Mouse (Mus musculus) neural tube, embryonic 13.5 days (tissue): ENCODE measurements around the gene Soat1. TPM values are rescaled to one million over a fixed set of nuclear protein-coding genes. Genes with fewer than 3 reads are reported as not detected.

ENCODE experiments used
- ATAC-seq: fragments of 200-750 bp; cut with Nextera tagmentation; 2 replicates; pipeline ENCODE4 v1.8.0; 2017; ENCODE audit warnings: low read depth, mild to moderate bottlenecking, moderate TSS enrichment, moderate library complexity
- H3K27ac ChIP-seq: fragments of 300-500 bp; sonication (generic); replicated peaks from 2 replicates; pipeline ENCODE4 v1.5.1; 2015; ENCODE audit warnings: moderate library complexity, mild to moderate bottlenecking, inconsistent platforms
- H3K27me3 ChIP-seq: fragments of 300-500 bp; sonication (generic); 2 replicates; pipeline ENCODE4 v1.6.1; 2015; ENCODE audit warnings: mild to moderate bottlenecking, inconsistent platforms
- H3K36me3 ChIP-seq: fragments of 300-500 bp; sonication (generic); 2 replicates; pipeline ENCODE4 v1.6.1; 2015; ENCODE audit warnings: mild to moderate bottlenecking, inconsistent platforms
- H3K4me1 ChIP-seq: fragments of 300-500 bp; sonication (generic); replicated peaks from 2 replicates; pipeline ENCODE4 v1.6.1; 2015; ENCODE audit warnings: inconsistent platforms
- H3K4me2 ChIP-seq: fragments of 300-500 bp; sonication (generic); 2 replicates; pipeline ENCODE4 v1.6.1; 2015; ENCODE audit warnings: inconsistent platforms, mild to moderate bottlenecking, moderate library complexity
- H3K4me3 ChIP-seq: fragments of 300-500 bp; sonication (generic); 2 replicates; pipeline ENCODE4 v1.5.1; 2015; ENCODE audit warnings: mild to moderate bottlenecking, inconsistent platforms
- H3K9ac ChIP-seq: fragments of 300-500 bp; sonication (generic); 2 replicates; pipeline ENCODE4 v1.6.1; 2015; ENCODE audit warnings: moderate library complexity, mild to moderate bottlenecking, inconsistent platforms
- H3K9me3 ChIP-seq: fragments of 300-500 bp; sonication (generic); 2 replicates; pipeline ENCODE4 v1.6.1; 2016; ENCODE audit warnings: inconsistent platforms
- WGBS: fragments of 180-500 bp; shearing (Covaris S2); methylation state at CpG from one replicate; pipeline ENCODE4 v1.1.7; 2015; 5-methylcytosine and 5-hydroxymethylcytosine counted together
- polyA plus RNA-seq: library from polyadenylated mRNA; unstranded; fragments of >200 nt; fragmentation: Nextera tagmentation; extraction: Ambion mirVana; gene quantifications from 2 replicates; pipeline ENCODE4 v1.2.1, GENCODE M21; 2015

Soat1 gene
- polyA plus RNA-seq, 1 experiment from 2014 or later, result 10.3 TPM

- Histone ChIP-seq H3K4me3 (no peak overlapping the region), H3K9me3 (no peaks in the 10 kb centered on the region), H3K36me3 (no peaks in the 10 kb centered on the region), H3K4me2 (no peak overlapping the region), H3K27ac (no peak overlapping the region), H3K9ac (no peak overlapping the region), H3K27me3 (no peaks in the 10 kb centered on the region), H3K4me1 (no peaks in the 10 kb centered on the region)
- no peak for ATAC-seq
- WGBS, result 93% methylated on average over 3 of the region's 3 CpGs
Measured at GRCm38 (mm10) chr1:156481826-156482225, 7.7 kb upstream of the Soat1 start.

- no peak for ATAC-seq
- peaks cover 10% of the 10 kb centered on the region for H3K4me1 ChIP-seq
- H3K9me3 ChIP-seq, result no peaks in the 10 kb centered on the region
- 45% methylated on average over 7 of the region's 7 CpGs for whole genome bisulfite sequencing
- no peaks in the 10 kb centered on the region for H3K36me3 ChIP-seq
- no peaks in the 10 kb centered on the region for H3K27me3 ChIP-seq
- no peak overlapping the region for H3K4me2 ChIP-seq
- no peak overlapping the region for H3K27ac ChIP-seq
- no peak overlapping the region for H3K9ac ChIP-seq
- H3K4me3 ChIP-seq, result no peak overlapping the region
Measured at GRCm38 (mm10) chr1:156476535-156476934, 2.4 kb upstream of the Soat1 start.

- no peaks in the 10 kb centered on the region for H3K27me3 ChIP-seq
Measured at GRCm38 (mm10) chr1:156476016-156476415, 1.9 kb upstream of the Soat1 start.

GRCm38 (mm10) chr1:156474854-156475253, 723 bp upstream of the Soat1 start:
- no peak for ATAC-seq
- H3K9ac ChIP-seq, result no peak overlapping the region
- no peaks in the 10 kb centered on the region; the same call in 1 of the 2 replicates for H3K36me3 ChIP-seq
- no peak overlapping the region for H3K4me2 ChIP-seq
- no peak overlapping the region for H3K27ac ChIP-seq
- 38% methylated on average over 3 of the region's 3 CpGs for WGBS
- H3K4me3 ChIP-seq, result no peak overlapping the region
- no peaks in the 10 kb centered on the region for H3K9me3 ChIP-seq
- H3K4me1 ChIP-seq, result peaks cover 10% of the 10 kb centered on the region
- H3K27me3 ChIP-seq, result no peaks in the 10 kb centered on the region

More at GRCm38 (mm10) chr1:156476016-156476415, 1.9 kb upstream of the Soat1 start:
- H3K27ac ChIP-seq, result no peak overlapping the region
- no peaks in the 10 kb centered on the region for H3K9me3 ChIP-seq
- no peak overlapping the region for H3K4me3 ChIP-seq
- H3K4me2 ChIP-seq, result no peak overlapping the region
- no peak overlapping the region for H3K9ac ChIP-seq
- H3K4me1 ChIP-seq, result peaks cover 10% of the 10 kb centered on the region
- no peaks in the 10 kb centered on the region for H3K36me3 ChIP-seq
- 27% methylated on average over 2 of the region's 2 CpGs for WGBS
- ATAC-seq, result no peak

- Histone ChIP-seq H3K9me3 (peaks cover 7% of the 10 kb centered on the region; the same call in 1 of the 2 replicates), H3K4me3 (peak overlapping the region; percentile 86), H3K4me1 (peaks cover 10% of the 10 kb centered on the region), H3K27ac (no peak overlapping the region), H3K9ac (peak overlapping the region; percentile 54), H3K27me3 (no peaks in the 10 kb centered on the region), H3K36me3 (peaks cover 6% of the 10 kb centered on the region; the same call in 1 of the 2 replicates), H3K4me2 (peak overlapping the region; percentile 75)
- no peak for ATAC-seq
- WGBS, result 5% methylated on average over 11 of the region's 11 CpGs
Measured at GRCm38 (mm10) chr1:156473003-156473402, 1.1 kb downstream of the Soat1 start.

- Histone ChIP-seq H3K4me2 (no peak overlapping the region), H3K27ac (no peak overlapping the region), H3K27me3 (no peaks in the 10 kb centered on the region), H3K9ac (no peak overlapping the region), H3K4me1 (peaks cover 10% of the 10 kb centered on the region), H3K4me3 (no peak overlapping the region), H3K9me3 (peaks cover 7% of the 10 kb centered on the region; the same call in 1 of the 2 replicates), H3K36me3 (peaks cover 6% of the 10 kb centered on the region; the same call in 1 of the 2 replicates)
- ATAC-seq, result no peak
- WGBS, result 88% methylated on average over 7 of the region's 7 CpGs
Measured at GRCm38 (mm10) chr1:156471955-156472354, 2.2 kb downstream of the Soat1 start.

- no peak overlapping the region for H3K27ac ChIP-seq
- peaks cover 9% of the 10 kb centered on the region for H3K36me3 ChIP-seq
- H3K4me1 ChIP-seq, result peaks cover 10% of the 10 kb centered on the region
- 92% methylated on average over 3 of the region's 3 CpGs for WGBS
- H3K9ac ChIP-seq, result no peak overlapping the region
- no peak overlapping the region for H3K4me2 ChIP-seq
- H3K9me3 ChIP-seq, result peaks cover 7% of the 10 kb centered on the region; the same call in 1 of the 2 replicates
- no peaks in the 10 kb centered on the region for H3K27me3 ChIP-seq
- H3K4me3 ChIP-seq, result no peak overlapping the region
- ATAC-seq, result no peak
Measured at GRCm38 (mm10) chr1:156471071-156471470, 3.1 kb downstream of the Soat1 start.

- no peak overlapping the region for H3K9ac ChIP-seq
- no peak overlapping the region for H3K4me3 ChIP-seq
- no peaks in the 10 kb centered on the region for H3K27me3 ChIP-seq
- no peak overlapping the region for H3K27ac ChIP-seq
- no peak overlapping the region for H3K4me2 ChIP-seq
- ATAC-seq, result no peak
- peaks cover 10% of the 10 kb centered on the region for H3K4me1 ChIP-seq
- H3K36me3 ChIP-seq, result peaks cover 14% of the 10 kb centered on the region
- WGBS, result 85% methylated on average over 7 of the region's 7 CpGs
- peaks cover 7% of the 10 kb centered on the region; the same call in 1 of the 2 replicates for H3K9me3 ChIP-seq
Measured at GRCm38 (mm10) chr1:156470557-156470956, 3.6 kb downstream of the Soat1 start.

GRCm38 (mm10) chr1:156468576-156468975, 5.6 kb downstream of the Soat1 start:
- Histone ChIP-seq H3K36me3 (peaks cover 21% of the 10 kb centered on the region), H3K4me2 (no peak overlapping the region), H3K4me1 (peaks cover 10% of the 10 kb centered on the region), H3K9me3 (peaks cover 7% of the 10 kb centered on the region; the same call in 1 of the 2 replicates), H3K9ac (no peak overlapping the region), H3K4me3 (no peak overlapping the region), H3K27me3 (no peaks in the 10 kb centered on the region), H3K27ac (no peak overlapping the region)
- WGBS, result 86% methylated on average over 3 of the region's 3 CpGs
- ATAC-seq, result no peak

GRCm38 (mm10) chr1:156467655-156468255, 6.4 kb downstream of the Soat1 start:
- H3K27me3 ChIP-seq, result no peaks in the 10 kb centered on the region
- no peak overlapping the region for H3K9ac ChIP-seq
- no peak for ATAC-seq
- H3K4me2 ChIP-seq, result no peak overlapping the region
- peaks cover 21% of the 10 kb centered on the region for H3K36me3 ChIP-seq
- H3K9me3 ChIP-seq, result peaks cover 7% of the 10 kb centered on the region; the same call in 1 of the 2 replicates
- WGBS, result 71% methylated on average over 12 of the region's 12 CpGs
- peaks cover 2% of the 10 kb centered on the region for H3K4me1 ChIP-seq
- H3K4me3 ChIP-seq, result no peak overlapping the region
- no peak overlapping the region for H3K27ac ChIP-seq

- no peak overlapping the region for H3K4me3 ChIP-seq
- WGBS, result 91% methylated on average over 9 of the region's 9 CpGs
- H3K27ac ChIP-seq, result no peak overlapping the region
- no peak overlapping the region for H3K4me2 ChIP-seq
- H3K4me1 ChIP-seq, result no peaks in the 10 kb centered on the region
- H3K36me3 ChIP-seq, result peaks cover 21% of the 10 kb centered on the region
- no peak overlapping the region for H3K9ac ChIP-seq
- H3K9me3 ChIP-seq, result peaks cover 7% of the 10 kb centered on the region; the same call in 1 of the 2 replicates
- H3K27me3 ChIP-seq, result no peaks in the 10 kb centered on the region
- ATAC-seq, result no peak
Measured at GRCm38 (mm10) chr1:156464963-156465362, 9.2 kb downstream of the Soat1 start.

- Histone ChIP-seq H3K9ac (no peak overlapping the region), H3K4me1 (no peaks in the 10 kb centered on the region), H3K4me3 (no peak overlapping the region), H3K36me3 (peaks cover 16% of the 10 kb centered on the region), H3K27ac (no peak overlapping the region), H3K4me2 (no peak overlapping the region), H3K9me3 (0 out of 2 replicates have a peak, but pooled peaks cover 1% of the 10 kb centered on the region), H3K27me3 (no peaks in the 10 kb centered on the region)
- ATAC-seq, result no peak
- WGBS, result 92% methylated on average over 8 of the region's 8 CpGs
Measured at GRCm38 (mm10) chr1:156463981-156464853, 9.9 kb downstream of the Soat1 start.
